Mouse (Mus musculus) thymus, adult 2 months (tissue): ENCODE results near the gene Tecta.

ENCODE experiments used
- CTCF ChIP-seq: fragments of 200-500 bp; IDR thresholded peaks from 2 replicates; pipeline ENCODE4 v1.5.1; 2012; ENCODE audit warnings: mild to moderate bottlenecking, control low read depth, low read length, moderate library complexity, borderline replicate concordance; ENCODE audit not compliant: control insufficient read depth, poor library complexity, insufficient read depth; ENCODE audit errors: extremely low read depth
- POLR2A ChIP-seq: fragments of 200-500 bp; IDR thresholded peaks from 2 replicates; pipeline ENCODE4 v1.6.1; 2012; ENCODE audit warnings: mild to moderate bottlenecking, low read length, control low read depth, moderate library complexity; ENCODE audit not compliant: control insufficient read depth, poor library complexity, insufficient read depth; ENCODE audit errors: extremely low read depth

DNA sequence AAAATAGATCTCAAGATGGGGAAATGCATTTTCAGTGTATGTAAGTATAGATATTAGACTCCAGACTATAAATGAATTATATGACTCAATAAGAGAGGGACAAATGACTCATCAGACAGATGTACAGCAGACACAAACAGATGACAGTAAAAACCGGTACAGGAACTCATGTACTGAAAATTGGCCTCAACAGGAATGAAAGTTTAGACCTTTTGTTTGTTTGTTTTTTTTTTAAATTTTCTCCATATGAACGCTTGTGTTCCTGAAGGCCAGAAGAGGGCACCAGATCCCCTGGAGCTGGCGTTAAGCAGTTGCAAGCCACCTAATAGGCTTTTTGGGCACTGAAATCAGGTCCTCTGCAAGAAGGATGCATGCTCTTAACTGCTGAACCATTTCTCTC is 85.9 kb downstream of the Tecta start:
- TF ChIP-seq POLR2A (no peak), CTCF (no peak)
